Mouse (Mus musculus) left cerebral cortex, postnatal 4 days (tissue): Measurements from ENCODE around the gene Mettl23. TPM values are rescaled to one million over a fixed set of nuclear protein-coding genes. Genes with fewer than 3 reads are reported as not detected.

Experiments used
- DNase-seq: peaks from one replicate; pipeline ENCODE4 v3.0.0-alpha.2; 2022
- intact Hi-C: fragments of 180-260 bp; cut with DNase I; formaldehyde crosslinking; loops from one replicate; pipeline ENCODE4 v1.15.1; 2025
- total RNA-seq, 2 experiments: library from RNA; stranded (reverse); gene quantifications; 2 replicates each; pipeline ENCODE4 v1.2.3; 2021

The Mettl23 gene
- total RNA-seq: 10 to 100 TPM; 26.8 to 29.4 TPM

DNA sequence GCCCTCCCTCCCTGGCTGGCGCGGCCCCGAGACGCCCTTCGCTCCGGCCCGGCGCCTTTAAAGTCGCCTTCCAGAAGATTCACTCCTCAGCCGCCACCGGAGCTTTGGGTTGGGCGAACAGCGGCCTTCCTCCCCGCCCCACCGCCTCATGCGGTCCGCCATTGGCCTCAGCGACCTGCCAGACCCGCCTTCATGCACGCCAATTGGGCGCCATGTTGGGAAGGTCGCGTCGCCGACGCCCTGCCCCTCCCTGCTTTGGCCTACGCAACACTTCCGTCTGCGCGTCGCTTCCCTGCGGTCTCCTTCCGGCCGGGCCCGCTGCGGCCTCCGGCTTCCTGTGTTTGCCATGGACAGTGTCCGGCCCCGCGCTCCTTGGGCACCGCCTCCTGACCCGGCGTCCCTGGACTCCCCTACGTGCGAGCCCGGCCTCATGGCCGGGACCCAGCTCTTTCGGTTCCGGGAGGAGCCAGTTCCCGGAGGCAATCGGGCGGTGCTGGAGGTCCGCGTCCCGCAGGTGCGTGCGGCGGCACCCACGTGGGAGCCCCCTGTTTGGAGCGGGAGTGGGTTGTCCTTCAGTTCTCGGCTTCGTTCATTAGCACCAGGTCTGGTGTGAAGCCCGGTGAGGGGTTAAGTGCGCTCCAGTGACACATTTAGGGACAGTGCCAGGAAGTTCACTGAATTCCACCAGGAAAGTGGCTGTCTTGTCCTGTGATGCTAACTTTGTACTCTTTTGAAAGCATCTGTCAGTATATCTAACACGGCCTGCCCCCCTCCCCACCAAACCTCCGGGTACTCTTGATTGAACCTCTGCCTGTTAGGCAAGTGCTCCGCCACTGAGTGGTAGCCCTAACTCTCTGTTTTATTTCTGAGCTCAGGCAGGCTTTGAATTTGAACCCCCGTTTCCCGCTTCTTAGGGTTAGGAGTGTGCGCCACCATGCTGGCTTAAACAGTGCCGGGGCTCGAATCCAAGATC, at the start of gene Mettl23, which contains the start of gene Jmjd6:
Gene Mettl23, plus strand, starts transcription at position 18 of the 973 bp plus-strand sequence.
Gene Jmjd6, minus strand, starts transcription at position 189 of the 973 bp plus-strand sequence.
- peak; percentile 98 for DNase-seq
- intact Hi-C loops: no loop called here

DNA sequence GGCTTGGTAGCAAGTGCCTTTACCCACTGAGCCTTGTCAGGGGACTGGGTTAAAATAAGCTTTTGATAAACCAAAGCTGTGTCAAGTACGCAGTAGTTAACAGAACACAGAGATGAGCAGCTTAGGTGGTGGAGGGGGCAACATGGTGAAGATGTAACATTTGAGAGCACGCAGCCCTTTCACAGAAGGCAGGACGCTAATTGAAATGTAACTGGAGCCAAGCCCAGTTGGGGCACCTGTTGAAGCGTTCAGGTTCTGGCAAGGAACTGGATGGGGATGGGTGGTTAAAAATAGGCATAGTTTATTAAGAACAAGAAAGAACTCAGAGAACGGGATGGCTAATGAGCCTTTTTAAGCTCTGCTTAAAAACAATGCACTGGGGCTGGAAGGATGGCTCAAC, 43.7 kb upstream of the Mettl23 start:
- DNase-seq: peak; percentile 57
- intact Hi-C loops: no loop called here

DNA sequence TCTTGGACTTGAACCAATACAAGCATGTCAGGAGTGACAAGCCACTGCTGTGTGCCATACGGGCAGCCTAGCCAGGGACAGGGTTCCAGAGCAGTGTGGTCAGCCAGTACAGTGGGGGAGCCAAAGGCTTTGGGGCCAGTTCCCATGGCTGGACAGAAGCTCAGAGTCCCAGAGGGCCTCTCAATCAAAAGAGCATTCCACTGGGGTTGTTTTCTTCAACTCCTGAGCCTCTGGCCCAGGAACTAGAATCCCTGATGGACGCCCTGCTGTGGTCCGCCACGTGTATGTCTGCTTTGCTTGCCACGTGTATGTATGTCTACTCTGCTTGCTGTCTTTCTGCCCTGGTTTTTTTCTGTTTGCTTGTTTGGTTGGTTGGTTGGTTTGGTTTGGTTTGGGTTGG, 42.0 kb upstream of the Mettl23 start:
- no peak for DNase-seq
- intact Hi-C loops: no loop called here

DNA sequence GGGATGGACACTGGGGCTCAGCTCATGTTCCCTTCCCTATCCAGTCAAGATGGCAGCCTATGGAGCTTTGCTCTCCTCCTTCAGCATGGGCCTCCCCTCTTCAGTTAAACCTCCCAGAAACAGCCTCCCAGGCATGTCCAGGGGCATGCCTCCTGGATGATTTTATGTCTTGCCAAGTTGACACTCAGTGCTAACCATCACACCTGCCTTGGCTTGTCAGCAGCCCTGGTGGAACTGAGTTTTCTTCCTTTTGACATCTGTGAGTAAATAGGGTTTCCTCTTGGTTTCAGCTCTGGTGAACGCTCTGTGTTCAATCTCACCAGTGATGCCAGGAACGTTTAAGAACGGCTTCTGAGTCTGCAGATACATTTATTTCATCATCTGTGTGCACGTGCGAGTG, 40.4 kb upstream of the Mettl23 start:
- no peak for DNase-seq
- intact Hi-C loops: no loop called here

DNA sequence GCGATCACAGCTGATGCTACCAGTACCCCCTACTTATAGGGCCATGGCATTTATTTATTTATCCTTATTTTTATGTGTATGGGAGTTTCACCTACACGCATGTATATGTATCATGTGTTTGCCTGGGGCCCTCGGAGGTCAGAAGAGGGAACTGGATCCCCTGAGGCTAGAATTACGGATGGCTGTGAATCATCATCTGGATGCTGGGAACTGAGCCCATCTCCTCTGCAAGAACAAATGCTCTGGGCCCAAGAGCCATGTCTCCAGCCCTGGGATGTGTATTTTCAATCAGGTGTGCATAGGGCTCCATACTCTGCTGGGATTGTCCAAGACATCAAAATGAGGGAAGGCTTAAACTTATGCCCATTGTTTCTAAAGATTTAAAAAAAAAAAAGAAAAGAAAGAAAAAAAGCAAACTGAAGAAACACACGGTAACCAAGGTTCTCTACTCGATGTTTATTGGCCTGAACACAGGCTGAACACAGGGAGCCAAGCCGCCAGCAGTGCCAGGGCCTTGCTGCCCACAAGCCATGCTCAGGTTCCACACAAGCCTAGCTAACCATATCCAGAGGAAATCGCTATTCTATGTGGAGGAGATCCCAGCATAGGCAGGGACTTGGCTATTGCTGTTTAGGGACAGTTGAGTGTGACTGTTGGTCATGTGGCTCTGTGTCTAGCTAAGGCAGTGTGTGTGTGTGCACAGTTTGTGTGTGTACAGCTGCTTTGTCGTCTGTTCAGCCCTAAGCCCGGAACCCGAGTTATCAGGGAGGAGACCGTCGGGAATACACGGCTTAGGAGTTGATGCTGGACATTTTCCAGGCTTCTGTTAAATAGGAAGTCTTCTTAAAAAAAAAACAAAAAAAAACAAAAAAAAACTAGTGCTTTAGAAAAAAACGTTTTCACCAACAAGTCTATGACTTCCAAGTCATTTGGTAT, 36.7 kb upstream of the Mettl23 start:
- intact Hi-C loops: no loop called here
- DNase-seq: no peak

DNA sequence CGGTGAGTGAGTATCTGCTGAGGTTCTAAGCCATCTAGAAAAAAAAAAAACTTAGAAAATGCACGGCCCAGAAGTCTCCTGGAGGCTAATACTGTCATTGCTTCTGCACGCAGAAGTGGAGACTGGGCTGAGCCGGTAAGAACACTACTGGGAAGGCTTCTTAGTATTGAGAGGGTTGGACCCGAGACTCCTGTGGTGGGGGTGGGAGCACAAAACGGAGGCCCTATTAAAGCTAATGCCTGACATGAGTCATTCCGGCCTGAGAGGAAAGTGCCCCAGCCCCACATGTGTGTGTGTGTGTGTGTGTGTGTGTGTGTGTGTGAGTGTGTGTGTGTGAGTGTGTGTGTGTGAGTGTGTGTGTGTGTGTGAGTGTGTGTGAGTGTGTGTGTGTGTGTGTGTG, 36.0 kb upstream of the Mettl23 start:
- intact Hi-C loops: no loop called here
- no peak for DNase-seq

DNA sequence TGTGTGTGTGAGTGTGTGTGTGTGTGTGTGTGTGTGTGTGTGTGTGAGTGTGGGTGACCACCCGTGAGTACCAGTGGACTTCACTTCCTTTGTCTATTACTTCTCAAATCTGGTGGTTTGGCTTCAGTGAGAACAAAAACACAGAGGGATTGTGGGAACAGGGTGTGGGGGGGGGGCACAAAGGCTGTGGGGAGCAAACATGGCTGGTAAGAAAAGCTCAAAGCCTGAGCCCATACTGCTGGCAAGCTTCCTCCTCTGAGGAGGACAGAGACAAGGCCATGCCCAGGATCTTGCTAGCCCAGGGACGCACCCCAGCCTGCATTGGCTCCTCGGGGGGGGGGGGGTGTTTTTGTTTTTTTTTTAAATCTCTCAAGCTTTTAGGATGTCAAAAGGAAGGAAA, 35.6 kb upstream of the Mettl23 start:
- DNase-seq: no peak
- intact Hi-C loops: no loop called here

DNA sequence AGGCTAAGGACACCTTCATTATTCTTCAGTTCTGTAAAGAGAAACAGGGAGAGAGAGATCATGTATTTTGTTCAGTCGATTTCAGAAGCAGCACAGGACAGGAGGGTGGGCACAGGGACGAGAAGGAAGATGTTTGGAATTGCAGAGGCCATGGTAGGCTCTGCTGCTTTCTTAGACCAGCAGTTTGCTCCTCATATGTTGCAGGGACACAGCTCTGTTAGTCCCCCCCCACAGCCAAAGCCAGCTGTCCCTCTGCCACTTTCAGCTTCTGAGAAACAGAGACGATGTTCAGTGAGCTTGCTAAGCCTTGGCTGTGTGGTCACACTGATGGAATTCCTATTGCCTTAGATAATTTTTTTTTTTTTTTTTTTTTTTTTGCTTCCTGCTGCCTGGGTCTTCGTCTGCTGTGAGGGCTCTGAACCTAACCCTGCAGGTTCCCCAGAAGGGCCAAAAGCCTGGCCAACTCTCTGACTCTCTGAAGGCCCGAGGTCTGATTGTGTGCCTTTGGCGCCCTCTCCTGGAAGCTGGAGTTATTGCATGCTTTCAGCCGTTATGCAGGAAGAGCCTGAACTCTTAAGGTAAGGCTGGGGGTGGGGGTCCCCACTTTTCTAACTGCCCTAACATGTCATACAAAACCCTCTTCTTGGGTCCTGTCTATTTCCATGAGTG, 35.0 kb upstream of the Mettl23 start:
- intact Hi-C loops: loop anchor here (2.0 kb wide), 1 partner anchor 165 kb away; no protein-coding TSS in a partner anchor
- peak; percentile 92 for DNase-seq

DNA sequence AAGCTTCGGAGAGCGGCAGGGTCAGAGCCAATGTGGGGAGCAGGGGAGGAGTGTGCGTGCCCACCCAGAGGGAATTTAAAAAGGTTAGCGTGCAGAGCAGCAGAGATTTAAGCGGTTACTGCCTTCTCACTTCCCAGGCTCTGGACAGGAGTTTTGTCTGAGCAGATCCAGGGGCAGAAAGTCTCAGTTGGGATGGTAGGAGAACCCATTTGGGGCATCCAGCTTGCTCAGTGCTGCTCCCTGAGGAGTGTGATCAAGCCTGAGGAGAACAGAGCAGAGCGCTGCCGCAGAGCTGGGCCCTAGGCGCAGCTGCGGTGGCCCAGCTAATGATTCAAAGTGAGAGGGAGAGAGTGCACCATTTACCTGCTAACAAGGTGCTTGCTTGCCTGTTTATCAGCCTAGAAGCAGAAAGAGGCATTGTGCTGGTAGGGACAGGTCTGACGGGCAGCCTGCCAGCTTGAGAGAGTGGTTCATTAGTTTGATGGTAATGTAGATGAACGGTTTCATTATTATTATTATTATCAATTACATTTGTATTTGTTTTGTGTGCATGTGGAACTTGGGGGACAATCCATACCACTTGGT, 34.2 kb upstream of the Mettl23 start:
- DNase-seq: no peak
- intact Hi-C loops: loop anchor here (2.0 kb wide), 1 partner anchor 166 kb away; no protein-coding TSS in a partner anchor

DNA sequence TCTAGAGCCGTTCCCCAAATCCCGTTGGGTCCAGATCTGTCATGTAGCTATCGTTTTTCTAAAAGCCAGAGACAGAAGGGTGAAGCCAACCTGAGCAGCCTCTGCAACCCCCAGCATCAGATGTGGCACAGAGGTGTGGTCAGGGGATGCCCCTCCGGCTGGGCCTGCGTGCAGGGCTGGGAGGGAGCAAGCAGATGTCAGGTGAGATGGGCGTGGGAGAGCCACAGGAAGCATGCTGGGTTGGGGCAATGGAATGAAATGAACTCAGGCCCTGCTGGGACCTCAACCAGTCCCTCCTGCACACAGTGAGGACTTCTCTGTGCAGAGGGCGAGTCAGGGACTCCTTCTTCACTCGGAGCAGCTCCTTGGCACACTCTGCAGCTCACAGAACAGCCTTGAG, 33.6 kb upstream of the Mettl23 start:
- DNase-seq: no peak
- intact Hi-C loops: loop anchor here (2.0 kb wide), 1 partner anchor 167 kb away; no protein-coding TSS in a partner anchor

DNA sequence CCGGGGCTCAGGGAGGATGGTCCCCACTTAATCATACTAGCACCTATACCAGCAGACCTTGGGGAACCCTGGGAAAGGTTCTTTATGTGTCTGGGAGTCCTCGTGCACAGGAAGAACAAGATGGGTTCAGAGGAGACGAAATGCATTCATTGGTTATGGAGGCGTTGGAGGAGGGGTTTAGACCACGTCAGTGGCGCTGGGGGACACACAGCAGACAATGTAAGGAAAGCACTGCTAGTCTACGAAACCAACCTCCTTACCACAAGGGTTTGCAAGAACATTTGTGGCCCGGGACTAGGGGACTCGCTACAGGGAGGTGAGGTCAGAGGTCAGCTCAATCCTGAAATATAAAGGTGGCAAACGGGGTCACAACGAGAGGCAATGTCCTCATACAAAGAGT, 32.5 kb upstream of the Mettl23 start:
- no peak for DNase-seq
- intact Hi-C loops: no loop called here

DNA sequence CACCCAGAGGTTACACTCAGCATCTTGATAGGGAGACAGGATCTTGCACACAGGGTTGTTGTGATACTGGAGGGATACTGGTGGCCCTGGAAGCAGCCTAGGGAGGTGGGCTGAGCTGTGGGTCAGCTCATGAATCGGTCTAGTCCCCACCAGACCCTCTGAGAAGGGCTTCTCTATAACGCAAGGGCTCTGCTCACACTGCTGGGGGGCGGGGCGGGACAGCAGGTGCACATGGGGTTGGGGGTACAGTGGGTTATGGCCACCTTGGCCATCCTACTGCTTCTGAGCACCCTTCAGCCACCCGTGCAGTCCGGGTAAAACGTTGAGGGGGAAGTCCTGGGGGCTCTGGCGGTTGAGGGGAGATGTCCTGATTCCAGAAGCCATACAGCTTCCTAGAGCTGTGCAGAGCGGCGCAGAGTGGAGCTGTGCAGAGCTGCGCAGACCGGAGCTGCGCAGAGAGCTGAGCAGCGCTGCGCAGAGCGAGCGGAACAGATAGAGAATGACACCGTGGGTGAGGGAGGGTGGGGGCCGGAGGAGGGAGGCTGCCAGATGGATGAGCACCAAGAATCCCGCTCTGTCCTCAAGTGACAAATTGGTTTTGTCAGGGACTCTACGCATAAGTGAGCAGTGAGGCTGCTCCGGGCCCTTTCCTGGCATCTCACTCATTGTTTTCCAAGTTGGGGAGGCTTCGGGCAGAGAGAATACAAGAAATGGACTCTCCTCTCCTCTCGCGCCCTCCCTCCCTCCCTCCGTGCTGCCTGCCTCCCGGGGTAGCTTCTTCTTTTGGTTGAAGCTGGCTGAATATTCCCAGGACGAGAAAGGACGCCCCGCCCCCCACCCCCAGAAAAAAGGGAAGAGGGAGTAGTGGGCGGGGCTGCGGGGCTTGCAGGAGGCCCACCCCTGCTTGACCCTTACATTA, 31.8 kb upstream of the Mettl23 start:
- intact Hi-C loops: no loop called here

DNA sequence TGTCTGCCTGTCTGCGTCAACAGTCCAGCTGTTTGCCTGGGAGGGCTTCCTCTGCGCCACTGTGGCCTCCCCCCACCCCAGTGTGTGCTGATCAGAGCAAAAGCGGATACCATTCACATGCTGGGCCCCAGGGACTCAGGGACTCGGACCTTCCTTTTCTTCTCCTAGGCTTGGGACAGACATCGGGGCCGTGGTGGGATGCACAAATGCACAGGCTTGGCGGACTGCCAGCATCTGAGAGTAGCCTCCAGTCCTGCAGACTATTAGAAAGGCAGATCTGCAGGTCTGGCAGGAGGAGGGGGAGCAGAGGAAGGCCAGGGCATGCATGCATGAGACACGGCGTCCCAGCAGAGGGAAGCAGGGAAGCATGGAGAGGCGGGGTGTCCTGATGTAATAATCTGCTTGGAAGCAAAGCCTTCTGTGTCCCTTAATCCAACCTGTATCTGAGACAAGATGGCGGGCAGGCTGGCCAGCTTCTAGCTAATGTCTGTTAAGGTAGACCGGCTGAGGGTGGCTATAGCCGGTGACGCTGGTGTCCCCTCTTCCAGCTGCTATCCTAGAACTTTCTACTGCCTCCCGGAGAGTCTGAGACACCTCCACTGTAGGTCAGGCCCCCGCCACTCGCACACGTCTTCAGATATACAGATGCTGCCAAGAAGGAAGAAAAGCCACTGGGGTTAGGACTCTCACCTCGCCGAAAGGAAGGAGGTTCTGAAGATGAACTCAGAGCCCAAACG, 30.1 kb upstream of the Mettl23 start:
- DNase-seq: peak; percentile 86
- intact Hi-C loops: no loop called here

More for the DNA sequence above, 31.8 kb upstream of the Mettl23 start:
- DNase-seq: peak; percentile 95

DNA sequence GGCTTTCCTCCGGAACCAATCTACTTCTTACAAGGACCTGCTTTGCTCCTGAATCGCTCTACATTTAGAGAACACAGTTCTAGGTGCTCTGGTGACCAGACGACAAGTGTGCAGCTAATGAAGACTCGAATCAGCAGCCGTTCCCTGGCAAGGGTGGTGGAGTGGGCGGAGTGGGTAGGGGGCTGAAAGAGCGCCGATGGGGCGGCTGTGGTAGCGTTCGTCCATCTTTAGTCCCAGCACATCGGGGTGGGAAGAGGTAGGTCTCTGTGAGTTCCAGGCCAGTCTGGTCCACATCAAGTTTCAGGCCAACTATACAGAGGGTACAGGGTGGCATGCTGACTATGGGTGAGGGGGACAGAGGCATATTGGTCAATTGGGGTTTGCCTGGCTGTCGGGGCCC, 29.5 kb upstream of the Mettl23 start:
- intact Hi-C loops: no loop called here
- DNase-seq: no peak

DNA sequence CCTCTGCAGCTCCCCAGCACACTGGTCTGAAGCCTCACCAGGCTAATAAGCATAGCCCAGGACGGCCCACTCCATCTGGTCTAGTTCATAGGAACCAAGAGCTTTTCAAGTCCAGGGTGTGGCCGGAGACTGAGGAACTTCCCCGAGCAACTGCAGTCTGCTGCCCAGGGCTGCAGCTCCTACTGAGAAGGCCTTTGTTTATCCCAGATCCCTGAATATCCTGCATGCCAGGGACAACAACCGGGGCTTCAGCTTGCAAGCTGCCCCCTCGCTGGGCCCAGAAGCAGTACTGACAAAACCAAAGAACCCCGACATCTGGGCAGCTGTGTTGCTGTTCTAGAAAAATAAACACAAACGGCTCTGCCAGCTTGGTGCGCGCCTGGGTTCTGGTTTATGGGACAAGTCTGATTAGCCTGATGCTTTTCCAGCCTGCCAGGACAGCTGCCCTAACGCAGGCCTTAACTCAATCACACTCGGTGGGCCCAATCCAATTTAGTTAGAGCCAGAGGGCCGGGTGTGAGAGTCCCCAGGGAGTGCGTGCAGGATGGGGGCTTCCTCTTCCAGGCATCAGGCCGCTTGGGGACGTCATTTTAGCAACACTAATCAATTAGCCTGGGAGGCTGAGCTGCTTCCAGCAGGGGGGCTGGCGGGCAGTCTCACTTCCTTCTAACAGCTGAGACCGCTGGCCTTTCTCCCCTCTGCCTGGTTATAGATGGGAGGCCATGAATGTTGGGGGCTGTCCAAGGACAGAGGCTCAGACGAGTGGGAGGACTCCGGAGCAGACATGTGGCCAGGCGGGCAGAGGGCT, 28.8 kb upstream of the Mettl23 start:
- intact Hi-C loops: no loop called here
- peak; percentile 96 for DNase-seq

DNA sequence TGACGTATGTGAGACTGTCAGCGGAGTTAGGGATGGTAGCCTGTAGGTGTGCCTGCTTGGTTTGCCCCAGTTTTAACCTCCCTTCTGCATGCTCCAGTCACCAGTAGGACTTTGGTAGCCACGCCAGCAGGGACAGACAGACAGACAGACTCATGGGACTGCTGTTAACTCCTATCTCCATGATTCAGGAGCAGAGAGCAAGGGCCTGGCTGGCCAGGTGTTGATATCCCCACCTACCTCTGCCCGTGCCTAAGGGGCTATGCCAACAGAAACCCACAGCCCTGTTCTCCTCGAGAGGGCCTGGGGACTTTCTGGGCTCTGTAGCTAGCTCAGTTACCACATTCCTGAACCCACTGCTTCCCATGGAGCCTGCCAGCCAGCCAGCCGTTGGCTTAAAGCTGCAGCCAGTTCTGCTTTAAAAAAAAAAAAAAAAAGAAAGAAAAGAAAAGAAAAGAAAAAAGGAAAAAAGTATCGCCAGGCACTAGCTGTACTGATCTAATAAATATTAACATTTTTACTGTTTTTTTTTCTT, 28.1 kb upstream of the Mettl23 start:
- intact Hi-C loops: no loop called here
- no peak for DNase-seq

DNA sequence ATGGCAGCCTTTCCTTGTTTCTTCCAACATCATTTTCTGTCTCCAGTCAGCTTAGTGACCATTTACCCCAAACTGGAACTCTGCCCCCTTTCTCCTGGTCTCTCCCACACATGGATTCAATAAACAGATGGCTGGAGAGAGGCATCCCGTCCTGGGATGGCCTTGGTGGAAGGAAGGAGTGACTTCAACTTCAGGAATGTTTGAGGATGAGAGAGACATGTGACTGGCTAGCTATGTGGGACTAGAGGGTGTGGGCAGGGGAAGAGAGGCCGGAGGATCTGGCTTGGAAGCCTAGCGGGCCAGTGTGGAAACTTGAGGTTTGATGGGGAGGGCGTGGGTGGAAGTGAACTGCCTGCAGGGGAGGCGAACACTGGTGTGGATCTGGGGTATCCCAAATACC, 26.3 kb upstream of the Mettl23 start:
- DNase-seq: no peak
- intact Hi-C loops: no loop called here
